Mouse (Mus musculus) embryo, embryonic 10 days (tissue): ENCODE results near the gene Trmt11.
"Not testable (repeated sequence)": the region's sequence is repeated elsewhere in the genome, so short reads cannot be mapped to it uniquely, and the experiment has no call there.

ENCODE experiments used
- DNase-seq: peaks from one replicate; pipeline ENCODE4 v3.0.0-alpha.2; 2015; ENCODE audit warnings: low spot score

Gene Trmt11

GRCm38 (mm10) chr10:30555686-30556578 lies 44.6 kb downstream of the Trmt11 start:
- no peak for DNase-seq

GRCm38 (mm10) chr10:30552377-30552776 lies 48.2 kb downstream of the Trmt11 start:
- no peak for DNase-seq

- no peak for DNase-seq
Measured at GRCm38 (mm10) chr10:30549974-30550373, 50.6 kb downstream of the Trmt11 start.

GRCm38 (mm10) chr10:30538538-30538815 lies 62.1 kb downstream of the Trmt11 start:
- no peak for DNase-seq

GRCm38 (mm10) chr10:30537734-30538537 lies 62.6 kb downstream of the Trmt11 start:
- peak; percentile 48 for DNase-seq

GRCm38 (mm10) chr10:30535930-30536329 lies 64.6 kb downstream of the Trmt11 start:
- DNase-seq = not testable (repeated sequence)

- DNase-seq = no peak
Measured at GRCm38 (mm10) chr10:30527122-30527521, 73.4 kb downstream of the Trmt11 start.

GRCm38 (mm10) chr10:30521727-30522126 lies 78.8 kb downstream of the Trmt11 start:
- no peak for DNase-seq

- DNase-seq = no peak
Measured at GRCm38 (mm10) chr10:30519143-30519542, 81.4 kb downstream of the Trmt11 start.

- no peak for DNase-seq
Measured at GRCm38 (mm10) chr10:30517224-30517623, 83.3 kb downstream of the Trmt11 start.

- DNase-seq = no peak
Measured at GRCm38 (mm10) chr10:30516771-30517170, 83.8 kb downstream of the Trmt11 start.

- no peak for DNase-seq
Measured at GRCm38 (mm10) chr10:30504736-30505135, 95.8 kb downstream of the Trmt11 start.

- DNase-seq = no peak
Measured at GRCm38 (mm10) chr10:30503168-30503567, 97.4 kb downstream of the Trmt11 start.

GRCm38 (mm10) chr10:30502718-30503117 lies 97.8 kb downstream of the Trmt11 start:
- no peak for DNase-seq

GRCm38 (mm10) chr10:30498223-30498622 lies 102.3 kb downstream of the Trmt11 start:
- not testable (repeated sequence) for DNase-seq
